Mouse (Mus musculus): Measurements from ENCODE around the gene Cacna1h.
A peak's percentile ranks its signal among the peaks of the same experiment; 100 is the strongest.

DNA sequence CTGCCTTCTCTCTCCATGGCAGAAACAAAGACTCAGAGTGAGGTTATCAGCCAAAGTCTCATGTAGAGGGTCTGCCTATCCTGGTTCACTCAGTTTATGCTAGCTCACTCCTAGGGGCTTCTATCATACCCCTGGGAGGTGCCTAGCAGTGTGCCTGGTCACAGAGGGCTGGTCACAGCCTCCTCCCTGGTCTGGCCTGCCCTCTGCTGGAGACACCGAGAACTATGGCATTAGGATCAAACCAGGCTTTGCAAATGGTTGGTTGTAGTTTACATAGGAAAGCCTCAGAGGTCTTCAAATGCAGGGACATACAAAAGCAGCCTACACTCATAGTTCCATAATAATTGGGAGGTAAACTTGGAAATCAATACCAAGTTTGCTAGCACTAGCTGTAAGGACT is 69.9 kb downstream of the Cacna1h start:
- TF ChIP-seq POLR2A (IDR thresholded peaks at IDR 0.05; ENCODE audit: insufficient read depth, low read depth, low read length): no peak
- peak; percentile 47; the same call in 1 of the 2 replicates for TF ChIP-seq CTCF (IDR thresholded peaks at IDR 0.05; ENCODE audit: insufficient read depth, low read depth, low read length)

Data from olfactory bulb, adult 2 months (tissue).